Mouse (Mus musculus): Measurements from ENCODE around the gene Cdh22. TPM values are rescaled to one million over a fixed set of nuclear protein-coding genes. Genes with fewer than 3 reads are reported as not detected.

The Cdh22 gene
- polyA plus RNA-seq, 1 experiment from 2014 or later, result 1.0 TPM

DNA sequence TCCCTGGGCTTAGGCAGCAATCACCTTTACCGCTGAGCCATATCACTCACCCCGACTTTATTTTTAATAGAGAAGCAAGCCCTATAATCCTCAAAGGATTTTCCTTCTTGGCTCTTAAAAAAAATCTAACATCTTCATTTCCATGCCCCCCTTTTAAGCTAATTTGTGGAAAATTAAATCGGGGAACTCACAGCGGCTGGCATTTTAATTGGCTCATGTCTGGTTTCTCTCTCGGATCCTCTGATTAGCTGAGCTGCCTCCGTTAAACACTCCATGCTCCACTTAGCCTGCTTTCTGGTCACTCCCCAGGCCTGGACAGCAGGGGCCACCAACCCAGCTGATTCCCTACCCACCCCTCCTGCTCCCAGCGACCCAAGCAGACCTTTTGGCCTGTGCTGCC is 142.3 kb downstream of the Cdh22 start:
- no peak for TF ChIP-seq CTCF (IDR thresholded peaks at IDR 0.05)
- TF ChIP-seq EP300 (IDR thresholded peaks at IDR 0.05), result no peak
- Histone ChIP-seq H3K27ac (ENCODE audit: low read length) (no peak overlapping the region), H3K36me3 (ENCODE audit: insufficient read depth, low read length) (no peaks in the 10 kb centered on the region), H3K9me3 (ENCODE audit: low read length) (no peaks in the 10 kb centered on the region), H3K4me3 (ENCODE audit: low read depth, low read length) (no peak overlapping the region), H3K27me3 (replicated peaks; ENCODE audit: insufficient read depth, low read length) (no peaks in the 10 kb centered on the region), H3K4me1 (ENCODE audit: insufficient read depth, low read depth, low read length) (no peaks in the 10 kb centered on the region), H3K9ac (replicated peaks; ENCODE audit: low read depth) (no peak overlapping the region), H3K4me2 (replicated peaks; ENCODE audit: low read depth, low read length) (no peak overlapping the region)
- ATAC-seq (no peak), DNase-seq (ENCODE audit: low spot score) (no peak)
- WGBS, result 82% methylated on average over 7 of the region's 7 CpGs

DNA sequence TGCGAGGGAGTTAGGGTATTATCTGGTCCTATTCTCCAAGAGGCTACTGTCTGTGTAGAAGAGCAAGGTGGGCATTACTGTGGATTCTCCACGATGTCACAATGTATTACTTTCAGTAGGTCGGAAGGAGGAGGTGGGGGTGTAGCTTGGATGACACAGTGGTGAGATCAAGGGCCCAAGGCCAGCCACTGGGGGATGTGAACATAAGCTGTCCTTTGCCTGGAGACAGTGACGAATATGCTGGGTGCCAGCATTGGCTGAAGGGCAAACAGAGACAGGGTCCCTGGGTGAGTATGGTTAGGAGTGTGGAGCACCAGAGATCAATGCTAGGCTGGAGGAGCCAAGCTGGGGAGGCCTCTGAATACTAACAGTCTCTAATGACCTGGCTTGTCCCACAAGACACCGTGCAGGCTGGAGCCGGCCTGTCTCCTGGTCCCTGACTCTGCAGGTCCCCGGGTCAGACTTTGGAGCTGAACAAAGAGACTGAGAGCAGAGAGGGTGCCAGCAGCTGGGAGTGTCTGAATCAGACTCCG is 143.2 kb downstream of the Cdh22 start:
- TF ChIP-seq CTCF (IDR thresholded peaks at IDR 0.05) (no peak), EP300 (IDR thresholded peaks at IDR 0.05) (no peak)
- Histone ChIP-seq H3K9me3 (ENCODE audit: low read length) (no peaks in the 10 kb centered on the region), H3K27me3 (replicated peaks; ENCODE audit: insufficient read depth, low read length) (no peaks in the 10 kb centered on the region), H3K9ac (replicated peaks; ENCODE audit: low read depth) (no peak overlapping the region), H3K4me2 (replicated peaks; ENCODE audit: low read depth, low read length) (no peak overlapping the region), H3K27ac (ENCODE audit: low read length) (no peak overlapping the region), H3K4me3 (ENCODE audit: low read depth, low read length) (no peak overlapping the region), H3K36me3 (ENCODE audit: insufficient read depth, low read length) (no peaks in the 10 kb centered on the region), H3K4me1 (ENCODE audit: insufficient read depth, low read depth, low read length) (no peaks in the 10 kb centered on the region)
- DNase-seq (ENCODE audit: low spot score) (no peak), ATAC-seq (no peak)
- WGBS, result 60% methylated on average over 8 of the region's 8 CpGs

DNA sequence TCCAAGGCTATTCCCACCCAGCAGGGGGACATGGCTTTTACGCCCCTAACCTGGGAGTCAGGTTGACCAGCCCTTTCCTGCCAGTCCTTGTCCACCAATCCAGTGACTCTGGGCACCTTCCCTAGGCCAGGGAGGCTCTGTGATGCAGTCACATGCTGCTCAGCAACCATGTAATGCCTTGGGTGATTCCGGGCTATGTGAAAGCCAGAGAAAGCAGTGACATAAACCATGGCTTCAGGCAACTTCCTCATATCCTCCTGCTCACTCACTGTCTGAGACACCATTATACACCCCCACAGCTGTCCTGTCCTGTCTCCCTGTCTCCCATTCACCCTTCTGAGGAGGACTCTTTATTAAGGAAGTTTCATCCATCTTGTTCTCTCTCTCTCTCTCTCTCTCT is 144.0 kb downstream of the Cdh22 start, which contains the start of gene 1700025C18Rik:
TSS of gene 1700025C18Rik (minus strand) at position 101 of the 400 bp plus-strand sequence.
- H3K4me2 ChIP-seq (replicated peaks; ENCODE audit: low read depth, low read length), result no peak within 1 kb of the TSS
- no peak within 1 kb of the TSS for H3K9ac ChIP-seq (replicated peaks; ENCODE audit: low read depth)
- no peak within 1 kb of the TSS for H3K4me3 ChIP-seq (ENCODE audit: low read depth, low read length)
- no peaks in the 10 kb centered on the region for H3K36me3 ChIP-seq (ENCODE audit: insufficient read depth, low read length)
- no peak within 1 kb of the TSS for H3K27ac ChIP-seq (ENCODE audit: low read length)
- DNase-seq (ENCODE audit: low spot score) (no peak), ATAC-seq (no peak)
- H3K4me1 ChIP-seq (ENCODE audit: insufficient read depth, low read depth, low read length), result no peaks in the 10 kb centered on the region
- 68% methylated on average over 2 of the region's 2 CpGs for WGBS
- no peak for TF ChIP-seq CTCF (IDR thresholded peaks at IDR 0.05)
- no peak for TF ChIP-seq EP300 (IDR thresholded peaks at IDR 0.05)
- no peaks in the 10 kb centered on the region for H3K9me3 ChIP-seq (ENCODE audit: low read length)
- H3K27me3 ChIP-seq (replicated peaks; ENCODE audit: insufficient read depth, low read length), result no peaks in the 10 kb centered on the region

DNA sequence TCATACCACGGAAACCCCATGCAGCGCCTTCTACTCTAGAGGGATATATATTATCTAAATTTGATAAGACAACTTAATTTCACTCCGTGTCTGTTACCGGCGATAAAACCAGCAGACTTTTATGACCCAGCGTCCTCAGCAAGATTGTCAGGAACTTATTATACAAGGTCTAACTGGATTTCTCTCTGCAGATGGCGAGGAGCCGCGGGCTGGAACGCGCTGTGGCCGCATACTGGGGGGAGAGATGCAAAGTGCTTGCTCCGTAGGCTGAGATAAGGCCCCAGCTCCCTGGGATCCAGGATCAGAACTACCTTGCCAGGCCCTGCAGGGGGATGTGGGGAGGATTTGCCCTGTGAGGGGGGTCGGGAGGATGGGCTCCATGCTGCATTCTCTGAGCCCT is 145.2 kb downstream of the Cdh22 start:
- TF ChIP-seq CTCF (IDR thresholded peaks at IDR 0.05) (no peak), EP300 (IDR thresholded peaks at IDR 0.05) (no peak)
- Histone ChIP-seq H3K4me2 (replicated peaks; ENCODE audit: low read depth, low read length) (no peak overlapping the region), H3K36me3 (ENCODE audit: insufficient read depth, low read length) (no peaks in the 10 kb centered on the region), H3K9me3 (ENCODE audit: low read length) (no peaks in the 10 kb centered on the region), H3K27me3 (replicated peaks; ENCODE audit: insufficient read depth, low read length) (no peaks in the 10 kb centered on the region), H3K4me1 (ENCODE audit: insufficient read depth, low read depth, low read length) (no peaks in the 10 kb centered on the region), H3K9ac (replicated peaks; ENCODE audit: low read depth) (no peak overlapping the region), H3K27ac (ENCODE audit: low read length) (no peak overlapping the region), H3K4me3 (ENCODE audit: low read depth, low read length) (no peak overlapping the region)
- no peak for ATAC-seq
- DNase-seq (ENCODE audit: low spot score), result no peak
- 46% methylated on average over 14 of the region's 14 CpGs for whole genome bisulfite sequencing

DNA sequence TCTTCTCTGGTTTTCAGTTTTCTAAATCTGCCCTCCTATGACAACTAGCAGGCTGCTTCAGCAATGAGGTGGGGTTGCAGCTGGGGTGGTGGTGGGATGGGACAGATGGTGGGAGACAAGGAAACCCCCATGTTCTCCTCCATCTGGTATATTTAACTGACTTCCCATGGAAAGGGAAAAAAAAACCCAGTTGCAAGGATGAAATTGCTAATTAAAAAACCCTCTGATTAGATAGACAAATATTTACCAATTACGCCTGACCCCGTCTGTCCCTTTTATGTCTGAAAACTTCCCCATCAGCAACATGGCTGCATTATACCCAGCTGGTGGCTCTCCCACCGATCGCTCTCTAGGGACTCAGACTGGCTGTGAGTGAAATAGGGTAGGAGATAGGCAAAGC is 148.0 kb downstream of the Cdh22 start:
- Histone ChIP-seq H3K36me3 (ENCODE audit: insufficient read depth, low read length) (no peaks in the 10 kb centered on the region), H3K9ac (replicated peaks; ENCODE audit: low read depth) (no peak overlapping the region), H3K9me3 (ENCODE audit: low read length) (no peaks in the 10 kb centered on the region), H3K4me1 (ENCODE audit: insufficient read depth, low read depth, low read length) (no peaks in the 10 kb centered on the region), H3K4me3 (ENCODE audit: low read depth, low read length) (no peak overlapping the region), H3K27me3 (replicated peaks; ENCODE audit: insufficient read depth, low read length) (no peaks in the 10 kb centered on the region), H3K27ac (ENCODE audit: low read length) (no peak overlapping the region), H3K4me2 (replicated peaks; ENCODE audit: low read depth, low read length) (no peak overlapping the region)
- WGBS, result 59% methylated on average over 4 of the region's 4 CpGs
- TF ChIP-seq EP300 (IDR thresholded peaks at IDR 0.05) (no peak), CTCF (IDR thresholded peaks at IDR 0.05) (no peak)
- ATAC-seq (no peak), DNase-seq (ENCODE audit: low spot score) (no peak)

DNA sequence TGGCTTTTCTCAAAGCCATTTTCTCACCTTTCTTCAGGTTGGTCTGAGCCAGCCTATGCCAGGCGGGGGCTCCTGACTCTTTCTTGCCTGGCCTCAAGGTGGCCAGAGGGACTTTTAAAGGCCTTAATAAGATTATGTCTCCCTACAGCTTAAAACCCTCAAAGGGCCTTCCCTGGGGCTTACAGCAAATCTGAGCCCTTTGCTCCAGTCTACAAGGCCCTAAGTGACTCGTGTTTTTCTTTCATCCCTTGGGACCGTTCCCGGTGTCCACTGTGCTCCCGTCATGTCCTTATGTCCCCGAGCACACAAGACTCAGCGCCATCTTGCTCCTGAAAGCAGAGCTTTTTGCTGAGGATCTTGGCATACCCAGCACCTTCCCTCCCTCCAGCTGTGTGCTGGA is 153.4 kb downstream of the Cdh22 start:
- Histone ChIP-seq H3K4me1 (ENCODE audit: insufficient read depth, low read depth, low read length) (no peaks in the 10 kb centered on the region), H3K36me3 (ENCODE audit: insufficient read depth, low read length) (no peaks in the 10 kb centered on the region), H3K9me3 (ENCODE audit: low read length) (no peaks in the 10 kb centered on the region), H3K4me2 (replicated peaks; ENCODE audit: low read depth, low read length) (no peak overlapping the region), H3K4me3 (ENCODE audit: low read depth, low read length) (no peak overlapping the region), H3K9ac (replicated peaks; ENCODE audit: low read depth) (no peak overlapping the region), H3K27me3 (replicated peaks; ENCODE audit: insufficient read depth, low read length) (peaks cover 17% of the 10 kb centered on the region), H3K27ac (ENCODE audit: low read length) (no peak overlapping the region)
- no peak for TF ChIP-seq EP300 (IDR thresholded peaks at IDR 0.05)
- TF ChIP-seq CTCF (IDR thresholded peaks at IDR 0.05), result no peak
- ATAC-seq (no peak), DNase-seq (ENCODE audit: low spot score) (no peak)
- WGBS, result 16% methylated on average over 7 of the region's 7 CpGs

DNA sequence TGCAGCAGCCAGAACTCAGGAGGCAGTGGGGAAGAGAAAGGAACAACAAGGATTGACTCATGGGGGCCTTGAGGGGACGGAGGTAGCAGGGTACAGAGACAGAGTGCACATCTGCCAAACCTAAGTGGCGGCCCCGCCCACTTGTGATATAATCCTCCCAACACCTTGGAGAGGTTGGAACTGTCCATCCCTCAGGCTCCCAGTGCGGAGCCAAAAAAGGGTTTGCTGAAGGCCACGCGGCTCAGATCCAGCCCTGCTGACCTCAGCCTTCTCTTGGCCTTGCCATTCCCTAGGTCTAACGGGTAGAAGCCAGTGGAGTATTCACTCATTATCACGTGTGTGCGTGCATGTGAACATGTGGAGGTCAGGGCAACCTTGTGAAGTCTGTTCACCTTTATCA is 154.0 kb downstream of the Cdh22 start:
- Histone ChIP-seq H3K9me3 (ENCODE audit: low read length) (no peaks in the 10 kb centered on the region), H3K4me2 (replicated peaks; ENCODE audit: low read depth, low read length) (no peak overlapping the region), H3K27me3 (replicated peaks; ENCODE audit: insufficient read depth, low read length) (peaks cover 20% of the 10 kb centered on the region), H3K9ac (replicated peaks; ENCODE audit: low read depth) (no peak overlapping the region), H3K4me1 (ENCODE audit: insufficient read depth, low read depth, low read length) (no peaks in the 10 kb centered on the region), H3K36me3 (ENCODE audit: insufficient read depth, low read length) (no peaks in the 10 kb centered on the region), H3K27ac (ENCODE audit: low read length) (no peak overlapping the region), H3K4me3 (ENCODE audit: low read depth, low read length) (no peak overlapping the region)
- no peak for TF ChIP-seq CTCF (IDR thresholded peaks at IDR 0.05)
- no peak for TF ChIP-seq EP300 (IDR thresholded peaks at IDR 0.05)
- DNase-seq (ENCODE audit: low spot score) (no peak), ATAC-seq (no peak)
- WGBS, result 22% methylated on average over 9 of the region's 9 CpGs
